In the genomic region with DNA sequence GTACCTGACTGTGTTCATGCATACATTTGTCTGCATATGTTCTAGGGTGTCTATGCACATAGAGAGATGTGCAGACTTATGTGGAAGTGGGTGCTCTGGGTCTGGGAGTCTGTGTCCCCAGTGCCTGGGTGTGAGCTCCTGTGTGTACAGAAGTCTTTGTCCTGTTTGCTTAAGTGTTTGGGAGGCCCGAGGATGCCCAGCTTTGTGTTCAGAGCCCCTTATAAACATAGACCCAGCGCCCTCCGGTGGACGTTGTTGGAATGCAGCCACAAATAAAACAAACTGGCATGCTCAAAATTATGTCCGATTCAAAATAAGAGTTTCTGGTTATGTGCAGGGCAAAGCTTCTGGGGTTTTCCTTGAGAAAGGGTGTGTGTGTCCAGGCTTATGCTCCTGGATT, we compare ENCODE assay signal across 9 mouse cellular contexts. TPM values are rescaled to one million over a fixed set of nuclear protein-coding genes. Genes with fewer than 3 reads are reported as not detected.
A peak's percentile ranks its signal among the peaks of the same experiment; 100 is the strongest.
DNase-seq lines count a peak whose midpoint lies in the region; ATAC-seq and TF ChIP-seq lines count a peak whose summit lies in the region.
"Had no signal": no experiment of that assay in that cellular context is flagged by ENCODE, and none has a peak within 500 bp of the region (broad histone marks: within the 10 kb centered on the region; RNA-seq: fewer than 3 reads in every experiment).

No protein-coding gene starts in this region.

- peak; percentile 60 for DNase-seq in CD4-positive, CD25-positive, alpha-beta regulatory T cell, adult 2 months (ENCODE audit: low read depth, low spot score)
- peak; percentile 88 for DNase-seq in ES-CJ7 (ENCODE audit: low read depth, low spot score)
- peak; percentile 41 to 51 for DNase-seq in cerebellum, adult 2 months
- peak; percentile 92 for DNase-seq in forebrain, postnatal 0 days
- peak; percentile 57 for DNase-seq in kidney, postnatal 14 days
- peak; percentile 80 for DNase-seq in midbrain, embryonic 10.5 days (ENCODE audit: low spot score)
- peak; percentile 65 for DNase-seq in stomach, postnatal 0 days (ENCODE audit: low spot score)

- H3K27me3 ChIP-seq in cerebellum, adult 2 months (ENCODE audit: control insufficient read depth, insufficient read depth, low read length) = no peaks in the 10 kb centered on the region; the same call in 1 of the 2 replicates
- H3K27me3 ChIP-seq in forebrain, postnatal 0 days (ENCODE audit: insufficient read depth, low read length) = no peaks in the 10 kb centered on the region
- H3K27me3 ChIP-seq in midbrain, embryonic 10.5 days (ENCODE audit: low read depth, poor library complexity, severe bottlenecking) = peaks cover 88% of the 10 kb centered on the region
- no peaks in the 10 kb centered on the region for H3K27me3 ChIP-seq in stomach, postnatal 0 days (ENCODE audit: control insufficient read depth, insufficient read depth, low read length)

- 1% methylated on average over 5 of the region's 5 CpGs for WGBS in cerebellum, adult 2 months
- WGBS in forebrain, postnatal 0 days = 1% methylated on average over 5 of the region's 5 CpGs
- 2% methylated on average over 5 of the region's 5 CpGs for WGBS in midbrain, embryonic 10.5 days
- 3% methylated on average over 5 of the region's 5 CpGs for WGBS in stomach, postnatal 0 days

- H3K4me2 ChIP-seq in forebrain, postnatal 0 days (ENCODE audit: low read depth) = no peak overlapping the region
- no peak overlapping the region for H3K4me2 ChIP-seq in stomach, postnatal 0 days (replicated peaks; ENCODE audit: low read depth)

- H3K9ac ChIP-seq in forebrain, postnatal 0 days = no peak overlapping the region
- H3K9ac ChIP-seq in stomach, postnatal 0 days (ENCODE audit: low read length) = no peak overlapping the region

- H3K4me3 ChIP-seq in cerebellum, adult 2 months (replicated peaks; ENCODE audit: insufficient read depth, low read depth, low read length) = no peak overlapping the region
- H3K4me3 ChIP-seq in forebrain, postnatal 0 days (ENCODE audit: low read depth, low read length) = no peak overlapping the region
- H3K4me3 ChIP-seq in midbrain, embryonic 10.5 days = no peak overlapping the region
- no peak overlapping the region for H3K4me3 ChIP-seq in stomach, postnatal 0 days (ENCODE audit: low read depth, low read length)
- H3K4me3 ChIP-seq: megakaryocyte, embryonic 14.5 days had no signal

- TF ChIP-seq POLR2A in cerebellum, adult 2 months (IDR thresholded peaks at IDR 0.05; ENCODE audit: borderline replicate concordance, insufficient read depth, low read length) = no peak

- no peaks in the 10 kb centered on the region for H3K9me3 ChIP-seq in forebrain, postnatal 0 days (ENCODE audit: low read length)
- H3K9me3 ChIP-seq in midbrain, embryonic 10.5 days (replicated peaks) = no peaks in the 10 kb centered on the region
- no peaks in the 10 kb centered on the region for H3K9me3 ChIP-seq in stomach, postnatal 0 days (ENCODE audit: control insufficient read depth, low read length)
- H3K9me3 ChIP-seq: megakaryocyte, embryonic 14.5 days had no signal

- H3K4me1 ChIP-seq in cerebellum, adult 2 months (ENCODE audit: control insufficient read depth, insufficient read depth, low read length) = no peaks in the 10 kb centered on the region
- H3K4me1 ChIP-seq in forebrain, postnatal 0 days (ENCODE audit: insufficient read depth) = peaks cover 18% of the 10 kb centered on the region; the same call in 1 of the 2 replicates
- peaks cover 50% of the 10 kb centered on the region for H3K4me1 ChIP-seq in midbrain, embryonic 10.5 days
- 0 out of 2 replicates have a peak, but pooled peaks cover 7% of the 10 kb centered on the region for H3K4me1 ChIP-seq in stomach, postnatal 0 days (replicated peaks; ENCODE audit: control insufficient read depth, insufficient read depth)

- H3K36me3 ChIP-seq in forebrain, postnatal 0 days (ENCODE audit: insufficient read depth) = no peaks in the 10 kb centered on the region
- H3K36me3 ChIP-seq in midbrain, embryonic 10.5 days = no peaks in the 10 kb centered on the region
- H3K36me3 ChIP-seq in stomach, postnatal 0 days (ENCODE audit: control insufficient read depth, insufficient read depth, low read length) = no peaks in the 10 kb centered on the region

- H3K27ac ChIP-seq in cerebellum, adult 2 months (ENCODE audit: insufficient read depth, low read length) = no peak overlapping the region
- H3K27ac ChIP-seq in forebrain, postnatal 0 days (ENCODE audit: low read depth, low read length) = peak overlapping the region; percentile 81; the same call in 1 of the 2 replicates
- peak overlapping the region; percentile 29; the same call in 1 of the 2 replicates for H3K27ac ChIP-seq in midbrain, embryonic 10.5 days (replicated peaks)
- no peak overlapping the region for H3K27ac ChIP-seq in stomach, postnatal 0 days (replicated peaks)

- TF ChIP-seq CTCF in cerebellum, adult 2 months (IDR thresholded peaks at IDR 0.05; ENCODE audit: borderline replicate concordance, insufficient read depth, low read depth, low read length) = peak; percentile 52; the same call in 1 of the 2 replicates
- TF ChIP-seq CTCF in forebrain, postnatal 0 days (IDR thresholded peaks at IDR 0.05; ENCODE audit: low read depth) = peak; percentile 80
- TF ChIP-seq CTCF in stomach, postnatal 0 days (IDR thresholded peaks at IDR 0.05; ENCODE audit: low read depth) = peak; percentile 82

- no peak for TF ChIP-seq EP300 in stomach, postnatal 0 days (optimal IDR thresholded peaks at IDR 0.05)

- no peak for ATAC-seq in CD4-positive, CD25-positive, alpha-beta regulatory T cell, adult 4 months
- ATAC-seq in forebrain, postnatal 0 days = peak; percentile 56
- ATAC-seq in stomach, postnatal 0 days (ENCODE audit: low FRiP score, low TSS enrichment) = no peak

RNA-seq across cellular contexts. Expression of a gene that starts 27.2 kb away (rescaled TPM):
- 10 to 100 TPM in 1 of 2 experiments, 1 to 10 TPM in 1; 4.3 to 10.2 TPM for polyA plus RNA-seq in CD4-positive, CD25-positive, alpha-beta regulatory T cell, adult 4 months (2017; shearing (Covaris generic))
- 2.7 and 2.8 TPM in 2 replicates for polyA plus RNA-seq in cerebellum, adult 2 months (2012; rRNA removed)
- 56.4 and 57.6 TPM in 2 replicates for total RNA-seq in forebrain, postnatal 0 days (2014; rRNA removed)
- 37.1 and 39.2 TPM in 2 replicates for polyA plus RNA-seq in forebrain, postnatal 0 days (2015; fragmentation: Nextera tagmentation; extraction: Ambion mirVana)
- 4.6 and 5.1 TPM in 2 replicates for polyA plus RNA-seq in midbrain, embryonic 10.5 days (2016; fragmentation: Nextera tagmentation; extraction: Ambion mirVana)
- 6.8 and 7.5 TPM in 2 replicates for polyA plus RNA-seq in stomach, postnatal 0 days (2015; fragmentation: Nextera tagmentation; extraction: Ambion mirVana)

RNA-seq across cellular contexts. Expression of a gene that starts 55.1 kb away (rescaled TPM):
- polyA plus RNA-seq in CD4-positive, CD25-positive, alpha-beta regulatory T cell, adult 4 months (2017; shearing (Covaris generic)) = not detected
- polyA plus RNA-seq in cerebellum, adult 2 months (2012; rRNA removed) = 0.38 and 0.51 TPM in 2 replicates
- total RNA-seq in forebrain, postnatal 0 days (2014; rRNA removed) = 102 and 123 TPM in 2 replicates
- 41.0 and 55.1 TPM in 2 replicates for polyA plus RNA-seq in forebrain, postnatal 0 days (2015; fragmentation: Nextera tagmentation; extraction: Ambion mirVana)
- 13.8 and 23.1 TPM in 2 replicates for polyA plus RNA-seq in midbrain, embryonic 10.5 days (2016; fragmentation: Nextera tagmentation; extraction: Ambion mirVana)
- 0.08 and 0.17 TPM in 2 replicates for polyA plus RNA-seq in stomach, postnatal 0 days (2015; fragmentation: Nextera tagmentation; extraction: Ambion mirVana)

Comparison
In these comparisons a context has a peak if more than half of its experiments do, and no peak if none do; other contexts are left out.
1. H3K27ac ChIP-seq: peak in forebrain, postnatal 0 days (single experiment) and midbrain, embryonic 10.5 days (single experiment); none in cerebellum, adult 2 months (single experiment) and stomach, postnatal 0 days (single experiment).
2. Peak in every context shown above with its lines, with median percentiles within 50 percentile points of each other: DNase-seq and CTCF ChIP-seq.